Mouse (Mus musculus) liver, embryonic 14.5 days (tissue): ENCODE measurements around the gene Gm49322.

Source experiments
- CTCF ChIP-seq: IDR thresholded peaks from 2 replicates; pipeline ENCODE4 v1.5.1; 2016; ENCODE audit warnings: antibody characterized with exemption, low read depth, control low read depth
- EP300 ChIP-seq: IDR thresholded peaks from 2 replicates; pipeline ENCODE4 v1.6.1; 2016; ENCODE audit warnings: antibody characterized with exemption, low read depth

DNA sequence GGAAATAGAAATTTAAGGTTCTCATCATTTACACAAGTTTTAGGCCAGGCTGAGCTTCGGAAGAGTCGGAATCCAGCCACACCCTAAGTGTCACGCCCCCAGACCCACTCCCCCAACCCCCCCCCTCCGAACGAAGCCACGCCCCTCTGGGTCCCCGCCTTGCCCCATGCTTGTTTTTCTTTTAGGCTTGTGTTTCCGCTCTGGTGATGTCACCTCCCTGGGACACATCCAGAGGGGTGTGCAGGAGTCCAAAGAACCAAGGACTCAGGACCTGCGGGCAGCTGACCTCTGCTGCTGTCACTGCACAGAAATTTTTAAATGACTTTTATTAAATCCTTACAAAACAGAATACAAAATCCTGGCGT is 59.2 kb downstream of the Gm49322 start:
- TF ChIP-seq EP300 (no peak), CTCF (no peak)
